Mouse (Mus musculus) adrenal gland, postnatal 36 days (tissue): ENCODE measurements around the gene Vps35l. TPM values are rescaled to one million over a fixed set of nuclear protein-coding genes. Genes with fewer than 3 reads are reported as not detected.

Experiments used
- DNase-seq, 2 experiments: peaks; one replicate each; pipeline ENCODE4 v3.0.0; 2021; ENCODE audit warnings: mixed read lengths in 1 of 2
- long read RNA-seq, 2 experiments: library from polyadenylated mRNA; stranded (forward); transcript quantifications; one replicate each; pipeline ENCODE4 v2.0.0; 2021; ENCODE audit warnings: borderline sequencing depth in 2 of 2
- total RNA-seq, 2 experiments: library from RNA; stranded (reverse); gene quantifications; 2 replicates each; pipeline ENCODE4 v1.2.3; 2021

Vps35l gene
- 10 to 100 TPM; 54.7 to 66.0 TPM for total RNA-seq
- long read RNA-seq, experiment 1, full-length matches to known transcripts = 45 of 62 reads
- long read RNA-seq, experiment 1, partial matches to known transcripts = 15 of 62 reads
- long read RNA-seq, experiment 1, other reads (novel, unspliced or antisense) = 2 of 62 reads
- long read RNA-seq, experiment 2, full-length matches to known transcripts = 18 of 22 reads
- long read RNA-seq, experiment 2, partial matches to known transcripts = 3 of 22 reads
- long read RNA-seq, experiment 2, other reads (novel, unspliced or antisense) = 1 of 22 reads

DNA sequence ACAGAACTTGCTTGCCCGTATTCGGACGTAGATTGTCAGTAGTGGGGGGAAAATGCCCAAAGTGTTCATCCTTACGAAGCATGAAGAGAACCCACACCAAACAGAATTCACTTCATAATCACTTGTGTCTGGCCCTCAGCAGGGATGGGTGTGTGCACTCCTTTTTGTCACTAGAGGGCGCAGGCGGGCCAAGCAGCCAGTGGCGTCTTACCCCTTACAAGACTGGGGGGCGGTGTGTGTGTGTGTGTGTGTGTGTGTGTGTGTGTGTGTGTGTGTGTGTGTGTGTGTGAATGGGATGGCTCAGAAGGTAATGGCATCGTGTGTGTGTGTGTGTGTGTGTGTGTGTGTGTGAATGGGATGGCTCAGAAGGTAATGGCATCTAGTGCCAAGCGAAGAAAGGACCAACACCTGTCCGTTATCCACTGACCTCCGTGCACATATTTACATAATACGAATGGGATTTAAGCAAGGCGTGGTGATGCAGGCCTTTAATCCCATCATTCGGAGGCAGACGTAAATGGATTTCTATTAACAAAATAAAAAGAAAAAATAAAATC is at the start of gene Vps35l:
Gene Vps35l (plus strand): TSS at position 252 of the 557 bp plus-strand sequence.
- peak; percentile 80 to 87 for DNase-seq

DNA sequence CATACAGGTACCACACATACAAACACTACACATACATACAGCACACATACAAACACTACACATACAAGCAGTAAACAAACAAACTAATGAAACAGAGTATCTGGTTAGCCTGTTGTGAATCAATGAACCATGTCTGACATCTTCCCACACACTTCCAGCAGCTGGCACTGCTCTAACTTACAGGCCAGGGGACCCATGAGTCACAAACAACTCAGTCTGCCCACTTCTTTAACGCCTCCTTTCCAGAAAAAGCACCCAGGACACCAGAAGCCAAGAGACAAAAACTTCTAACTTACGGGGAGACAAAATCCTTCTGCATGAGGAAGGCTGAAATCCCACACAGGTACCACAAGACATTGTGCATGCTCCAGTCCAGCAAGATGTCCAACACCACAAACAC is 48.7 kb upstream of the Vps35l start:
- DNase-seq = no peak

DNA sequence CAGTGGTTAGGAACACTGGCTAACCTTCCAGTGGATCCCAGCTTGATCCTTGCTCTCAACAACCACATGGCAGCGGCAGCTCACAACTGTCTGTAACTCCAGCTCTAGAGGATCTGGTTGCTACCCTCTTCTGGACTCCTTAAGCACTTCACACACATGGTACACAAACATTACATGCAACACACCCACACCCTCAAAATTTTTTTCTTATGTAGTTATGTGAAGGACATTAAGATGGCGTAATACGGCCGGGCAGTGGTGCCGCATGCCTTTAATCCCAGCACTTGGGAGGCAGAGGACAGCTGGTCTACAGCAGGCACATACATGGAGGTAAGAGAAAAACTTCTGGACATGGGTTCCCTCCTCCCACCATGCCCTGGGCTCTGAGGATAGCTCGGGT is 43.9 kb upstream of the Vps35l start:
- no peak for DNase-seq

- DNase-seq = peak; percentile 43 to 56
Observed at GRCm38 (mm10) chr7:118697168-118697567, 42.9 kb upstream of the Vps35l start.

GRCm38 (mm10) chr7:118698882-118699281 is 41.1 kb upstream of the Vps35l start:
- peak in 1 of 2 experiments; percentile 27 for DNase-seq

DNA sequence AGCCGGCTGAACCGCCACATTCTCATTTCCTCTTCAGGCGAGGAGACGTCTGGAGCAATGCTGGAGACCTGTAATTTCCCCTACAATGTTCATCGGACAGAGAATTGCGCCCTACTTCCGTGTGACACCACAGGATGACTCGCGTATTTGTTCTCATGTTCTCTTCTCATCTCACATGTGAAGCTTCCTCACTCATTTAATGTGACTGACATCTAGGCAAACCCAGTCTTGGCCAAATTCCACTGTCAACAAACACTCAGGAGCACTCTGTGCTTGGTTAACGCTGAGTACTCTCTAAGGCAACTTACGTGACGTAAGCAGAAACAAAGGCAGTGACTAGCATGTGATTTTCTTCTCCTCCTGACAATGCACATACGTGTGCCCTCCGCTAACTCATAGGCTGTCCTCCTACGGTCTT is 36.9 kb upstream of the Vps35l start:
- peak in 1 of 2 experiments; percentile 31 for DNase-seq

DNA sequence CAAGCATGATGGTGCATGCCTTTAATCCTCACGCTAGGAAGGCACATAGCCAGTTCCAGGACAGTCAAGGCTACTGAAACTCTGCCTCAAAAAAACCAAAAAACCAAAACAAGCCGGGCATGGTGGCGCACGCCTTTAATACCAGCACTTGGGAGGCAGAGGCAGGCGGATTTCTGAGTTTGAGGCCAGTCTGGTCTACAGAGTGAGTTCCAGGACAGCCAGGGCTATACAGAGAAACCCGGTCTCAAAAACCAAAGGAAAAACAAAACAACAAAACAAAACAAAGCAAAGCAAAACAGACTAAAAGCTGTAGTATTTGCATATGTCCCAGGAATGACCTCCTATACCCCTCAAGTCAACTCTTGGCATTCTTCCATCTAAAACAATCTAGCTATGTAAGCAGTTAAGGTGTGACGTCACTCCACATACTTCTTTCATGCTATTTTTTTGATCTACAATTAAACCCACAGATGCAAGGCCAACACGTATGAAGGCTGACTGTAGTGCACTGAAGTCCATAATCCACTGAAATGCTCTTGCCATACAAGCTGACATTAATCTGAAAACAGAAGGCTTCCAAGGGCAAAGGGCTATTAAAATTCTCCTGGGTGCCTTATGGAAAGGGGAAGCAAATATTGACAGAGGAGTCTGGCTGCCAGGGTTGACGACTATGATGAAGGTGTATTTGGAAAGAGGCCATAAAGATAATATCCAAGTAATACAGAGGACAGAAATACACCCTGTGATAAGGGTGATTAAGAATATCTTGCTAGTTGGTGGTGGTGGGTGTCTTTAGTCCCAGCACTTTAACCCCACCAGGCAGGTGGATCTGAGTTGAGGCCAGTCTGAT is 35.8 kb upstream of the Vps35l start:
- no peak for DNase-seq

GRCm38 (mm10) chr7:118705101-118705961 is 34.7 kb upstream of the Vps35l start, which contains the start of gene Gde1:
Gene Gde1 (minus strand): TSS chr7:118705778.
- DNase-seq = peak; percentile 95 to 97

DNA sequence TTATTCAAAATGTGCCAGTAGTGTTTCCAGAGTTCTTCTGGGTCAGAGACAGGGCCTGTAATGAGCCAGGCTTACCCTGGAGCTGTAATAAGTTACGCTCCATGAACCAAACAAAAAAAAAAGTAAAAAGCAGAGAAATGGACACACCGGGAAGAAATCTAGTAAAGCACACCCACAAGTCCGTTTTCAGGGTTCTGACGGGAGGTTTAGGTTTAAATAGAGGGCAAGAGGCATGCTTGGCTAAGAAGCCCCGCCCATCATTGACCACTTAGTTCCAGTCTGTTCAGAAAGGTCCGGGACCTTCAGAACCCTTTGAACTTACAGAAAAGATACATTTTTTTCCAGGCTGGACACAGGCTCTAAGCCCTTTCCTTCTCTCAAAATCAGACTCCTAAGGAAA is 34.0 kb upstream of the Vps35l start:
- no peak for DNase-seq

DNA sequence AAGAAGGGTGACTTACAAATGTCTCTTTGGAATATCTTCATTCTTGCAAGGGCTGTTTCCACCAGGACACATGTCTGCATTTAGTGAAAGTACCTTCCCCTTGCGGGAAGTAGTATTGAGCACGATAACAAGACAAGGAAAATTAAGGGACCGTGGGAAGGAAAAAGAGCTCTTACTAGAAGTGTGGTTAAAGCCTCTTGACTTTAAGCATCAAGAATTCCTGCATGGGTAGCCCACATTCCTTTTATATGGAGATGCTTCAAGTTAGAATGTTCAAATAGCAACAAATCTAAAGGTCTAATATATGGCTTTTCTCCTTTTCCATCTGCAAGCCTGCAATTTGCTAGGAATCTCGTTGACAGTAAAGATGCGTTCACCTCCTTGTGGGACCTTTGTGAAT is 33.5 kb upstream of the Vps35l start:
- no peak for DNase-seq

- DNase-seq = no peak
Observed at GRCm38 (mm10) chr7:118707216-118707615, 32.8 kb upstream of the Vps35l start.

GRCm38 (mm10) chr7:118708002-118708401 is 32.0 kb upstream of the Vps35l start:
- no peak for DNase-seq

- no peak for DNase-seq
Observed at GRCm38 (mm10) chr7:118710776-118711175, 29.2 kb upstream of the Vps35l start.

GRCm38 (mm10) chr7:118712228-118713173 is 27.5 kb upstream of the Vps35l start, which contains the start of gene Ccp110:
Gene Ccp110 (plus strand): TSS chr7:118712552.
- peak; percentile 95 to 96 for DNase-seq

GRCm38 (mm10) chr7:118714873-118715272 is 25.2 kb upstream of the Vps35l start:
- no peak for DNase-seq

DNA sequence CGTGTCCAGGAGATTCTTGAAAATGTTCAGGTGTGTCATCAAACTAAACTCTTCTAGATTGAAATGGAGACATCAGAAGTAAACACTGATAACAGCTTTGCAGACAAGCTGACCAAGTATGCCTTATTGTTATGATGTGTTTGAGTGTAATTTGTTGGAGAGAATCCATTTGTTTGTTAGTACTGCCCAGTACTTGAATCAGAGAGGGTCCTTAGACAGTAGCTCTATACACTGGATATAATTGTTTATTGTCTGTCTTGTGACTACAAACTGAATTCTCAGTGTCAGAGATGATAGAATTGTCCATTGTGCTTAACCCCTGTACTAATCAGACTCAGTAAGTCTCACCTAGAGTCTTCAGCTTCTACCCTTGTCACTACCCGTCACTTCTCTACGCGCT is 22.0 kb upstream of the Vps35l start:
- DNase-seq = no peak

DNA sequence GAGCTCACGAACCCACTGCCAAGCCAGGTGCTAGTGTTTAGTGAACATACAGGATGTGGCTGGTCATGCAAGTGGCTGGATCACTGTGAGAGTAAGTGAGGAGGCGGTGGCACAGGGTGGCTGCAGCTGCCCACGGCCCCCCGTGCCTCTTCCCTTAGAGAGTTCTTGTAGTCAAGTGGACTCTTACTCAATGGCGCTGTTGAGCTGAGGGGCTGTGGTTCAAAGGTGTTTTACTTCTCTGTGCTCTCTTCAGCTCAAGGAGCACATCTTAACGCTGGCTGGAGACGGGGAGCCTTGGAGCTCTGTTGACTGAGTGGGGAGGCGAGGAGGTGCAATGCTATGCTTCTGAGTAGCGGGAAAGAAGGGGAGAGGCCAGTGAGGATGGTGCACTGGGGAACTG is 16.1 kb upstream of the Vps35l start:
- DNase-seq = no peak

GRCm38 (mm10) chr7:118725459-118725858 is 14.6 kb upstream of the Vps35l start:
- no peak for DNase-seq

- DNase-seq = no peak
Observed at GRCm38 (mm10) chr7:118728846-118729587, 11.0 kb upstream of the Vps35l start.

- DNase-seq = no peak
Observed at GRCm38 (mm10) chr7:118731781-118732180, 8.2 kb upstream of the Vps35l start.
